Mouse (Mus musculus) cerebellum, postnatal 36 days (tissue): ENCODE measurements around the gene Rbfox1.

Experiments used
- DNase-seq, 2 experiments: peaks; one replicate each; pipeline ENCODE4 v3.0.0; 2021 to 2022; ENCODE audit warnings: mixed read lengths in 2 of 2

The Rbfox1 gene

GRCm38 (mm10) chr16:7159827-7160217 is 1274.7 kb downstream of the Rbfox1 start:
- no peak for DNase-seq

GRCm38 (mm10) chr16:7162168-7162567 is 1277.0 kb downstream of the Rbfox1 start:
- DNase-seq: no peak

DNA sequence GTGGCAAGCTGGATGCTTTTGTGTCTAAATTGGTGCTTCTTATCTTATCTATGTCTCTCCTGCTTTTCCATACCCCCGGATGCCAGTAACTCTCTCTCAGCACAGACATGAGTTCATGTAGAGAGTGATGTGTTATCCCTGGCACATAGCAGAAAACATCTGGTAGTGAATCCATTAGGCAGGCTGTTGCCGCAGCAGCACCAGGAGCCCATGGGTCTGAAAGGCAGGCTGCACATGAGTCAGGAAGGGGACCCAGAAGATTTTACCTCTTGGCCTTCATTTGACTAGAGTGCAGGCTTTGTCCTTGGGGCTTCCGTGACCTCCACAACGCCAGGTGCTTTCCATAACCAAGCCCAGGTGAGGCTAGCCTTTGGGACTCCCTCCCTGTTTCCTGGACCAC is 1278.5 kb downstream of the Rbfox1 start:
- no peak for DNase-seq

- no peak for DNase-seq
Observed at GRCm38 (mm10) chr16:7164153-7164737, 1279.1 kb downstream of the Rbfox1 start.

- no peak for DNase-seq
Observed at GRCm38 (mm10) chr16:7175960-7176359, 1290.8 kb downstream of the Rbfox1 start.

GRCm38 (mm10) chr16:7187788-7188187 is 1302.6 kb downstream of the Rbfox1 start:
- DNase-seq: peak; percentile 68 to 76

- DNase-seq: no peak
Observed at GRCm38 (mm10) chr16:7193535-7193934, 1308.4 kb downstream of the Rbfox1 start.

DNA sequence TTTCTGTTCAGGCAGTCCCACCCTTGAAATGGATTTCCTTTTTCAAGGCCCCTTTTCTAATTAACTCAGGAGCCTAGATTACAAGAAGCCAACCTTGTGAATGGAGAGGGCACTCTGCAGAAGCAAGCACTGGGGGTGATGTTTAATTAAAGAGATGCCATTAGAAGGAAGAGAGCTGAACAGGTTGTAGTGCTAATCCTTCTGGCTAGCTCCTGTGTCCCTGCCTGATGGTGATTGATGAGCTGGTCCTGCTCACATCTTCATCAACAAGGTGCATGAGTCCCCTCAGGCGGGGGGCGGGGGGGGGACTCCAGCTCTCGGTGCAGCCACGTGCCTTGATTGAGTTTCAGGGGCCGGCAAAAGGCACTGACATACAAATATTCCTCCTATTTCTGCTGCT is 1312.8 kb downstream of the Rbfox1 start:
- no peak for DNase-seq

- peak; percentile 54 to 58 for DNase-seq
Observed at GRCm38 (mm10) chr16:7200239-7200638, 1315.1 kb downstream of the Rbfox1 start.

- DNase-seq: no peak
Observed at GRCm38 (mm10) chr16:7201816-7202215, 1316.7 kb downstream of the Rbfox1 start.

DNA sequence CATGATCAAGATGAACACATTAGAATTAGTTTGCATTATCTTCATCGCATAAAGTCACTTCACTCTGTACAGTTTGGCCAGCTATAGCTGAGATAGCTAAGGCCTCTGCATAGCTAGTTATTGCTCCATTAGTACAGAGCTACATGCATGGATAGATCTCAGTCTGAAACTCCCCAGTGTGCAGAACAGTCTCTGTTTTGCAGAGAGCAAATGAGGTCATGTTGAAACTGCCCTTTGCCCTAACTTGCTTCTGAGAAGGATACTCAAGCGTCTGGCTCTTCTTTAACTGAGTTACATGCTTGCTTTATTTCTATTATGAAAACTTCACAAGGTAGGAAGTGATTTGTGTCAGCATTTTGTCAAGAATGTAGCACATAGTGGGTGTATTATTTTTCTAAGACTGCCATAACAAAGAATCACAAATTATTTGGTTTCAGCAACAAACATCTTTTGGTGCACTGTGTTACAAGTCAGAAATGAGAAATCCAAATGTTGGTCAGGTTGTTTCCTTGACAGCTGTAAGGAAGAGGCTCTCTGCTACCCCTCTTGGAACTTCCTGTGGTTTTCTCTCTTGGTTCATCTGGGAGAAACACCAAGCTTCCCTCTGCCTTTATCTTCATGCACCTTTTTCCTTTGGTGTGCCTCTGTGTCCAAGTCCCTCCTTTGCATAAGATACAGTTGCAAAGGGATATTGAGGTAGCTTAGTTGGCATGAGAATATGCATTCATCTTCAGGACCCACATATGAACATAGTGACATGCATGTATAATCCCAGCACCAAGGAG is 1321.2 kb downstream of the Rbfox1 start:
- DNase-seq: no peak

GRCm38 (mm10) chr16:7207599-7207998 is 1322.4 kb downstream of the Rbfox1 start:
- no peak for DNase-seq

GRCm38 (mm10) chr16:7212756-7213155 is 1327.6 kb downstream of the Rbfox1 start:
- no peak for DNase-seq

DNA sequence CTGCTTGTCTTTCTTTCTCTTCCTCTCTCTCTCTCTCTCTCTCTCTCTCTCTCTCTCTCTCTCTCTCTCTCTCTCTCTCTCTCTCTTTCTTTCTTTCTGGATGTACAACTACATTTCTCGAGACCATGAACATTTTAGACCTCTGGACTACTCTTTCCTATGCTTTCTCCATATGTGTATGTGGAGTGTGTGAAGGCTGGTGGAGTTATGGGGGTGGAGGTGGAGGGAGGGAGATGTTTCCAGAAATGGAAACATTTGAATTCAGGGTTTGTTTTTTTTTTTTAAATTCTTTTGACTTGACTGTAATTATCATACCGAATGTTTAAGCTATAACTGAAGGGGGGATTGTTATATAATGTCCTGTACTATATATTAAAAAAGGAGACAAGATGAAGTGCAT is 1338.1 kb downstream of the Rbfox1 start:
- no peak for DNase-seq

DNA sequence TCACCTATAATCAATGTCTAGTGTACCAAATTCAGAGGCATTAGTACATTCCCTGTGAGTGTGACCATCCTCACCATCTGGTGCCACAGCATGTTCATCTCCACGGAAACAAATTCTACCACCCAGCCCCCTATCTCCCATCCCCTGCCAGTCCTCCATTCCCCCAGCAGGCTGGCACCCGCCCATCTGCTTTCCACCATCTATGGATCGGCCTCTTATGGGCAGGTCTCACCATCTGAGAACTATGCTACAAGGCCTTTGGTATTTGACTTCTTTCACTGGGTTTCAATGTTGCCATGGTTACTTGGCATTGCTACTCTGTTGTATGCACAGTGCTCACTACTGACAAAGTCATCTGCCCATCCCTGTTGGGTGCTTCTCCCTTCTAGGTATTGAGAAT is 1340.8 kb downstream of the Rbfox1 start:
- DNase-seq: peak; percentile 61 to 74

- peak; percentile 32 to 34 for DNase-seq
Observed at GRCm38 (mm10) chr16:7228246-7228645, 1343.1 kb downstream of the Rbfox1 start.

DNA sequence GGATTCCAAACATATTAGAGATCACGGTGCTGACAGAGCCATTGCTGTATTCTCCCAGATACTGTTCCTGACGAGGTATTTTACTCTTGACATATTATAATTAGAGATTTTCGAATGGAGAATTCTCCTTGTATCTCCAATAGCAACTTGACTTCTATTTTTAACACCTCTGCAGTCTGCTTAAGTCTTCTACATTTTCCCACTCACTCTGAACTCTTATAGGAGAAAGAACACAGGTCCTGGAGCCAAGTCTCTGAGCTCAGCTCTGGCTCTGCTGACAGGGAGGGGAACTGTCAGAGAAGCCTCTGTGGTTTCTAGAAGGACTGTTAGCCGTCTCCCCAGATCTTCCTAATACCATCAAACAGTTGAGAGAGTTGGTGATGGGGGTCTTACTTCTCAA is 1344.1 kb downstream of the Rbfox1 start:
- DNase-seq: no peak

DNA sequence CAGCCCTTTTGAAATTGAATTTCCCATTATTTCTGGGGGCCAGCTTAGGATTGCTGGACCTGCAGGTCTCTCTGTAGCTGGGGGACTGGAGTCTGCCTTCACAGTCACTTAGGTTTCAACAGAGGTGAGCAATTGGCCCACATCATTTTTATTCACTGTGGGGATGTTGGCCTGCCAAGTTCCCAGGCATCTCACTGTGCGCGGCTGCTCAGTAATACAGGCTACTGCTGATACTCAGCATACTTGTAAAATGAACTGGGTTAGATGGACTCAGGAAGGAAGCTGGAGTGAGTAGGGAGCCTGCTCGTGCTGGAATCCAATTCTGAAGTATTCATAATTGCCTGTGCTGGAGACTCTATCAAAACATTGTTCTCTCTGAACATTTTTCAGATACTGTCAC is 1356.5 kb downstream of the Rbfox1 start:
- DNase-seq: peak; percentile 50 to 56

DNA sequence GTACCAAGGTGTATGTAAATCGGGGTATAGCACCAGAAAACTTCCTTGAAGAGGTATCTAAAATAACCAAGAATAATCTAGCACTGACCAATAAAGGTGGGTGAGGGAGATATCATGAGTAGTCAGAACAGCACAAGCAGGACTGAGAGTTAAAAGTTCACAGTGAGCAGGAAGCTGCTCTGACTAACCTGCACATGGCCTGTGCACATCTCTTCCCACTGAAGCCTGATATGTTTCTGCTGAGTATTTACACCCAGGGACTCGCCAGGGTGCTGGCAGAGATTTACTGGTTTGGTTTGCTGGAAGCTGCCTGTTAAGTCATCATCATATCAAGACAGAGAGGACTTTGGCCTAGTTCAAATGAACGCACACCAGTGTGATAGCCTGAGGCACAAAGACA is 1357.3 kb downstream of the Rbfox1 start:
- DNase-seq: no peak

- no peak for DNase-seq
Observed at GRCm38 (mm10) chr16:7244382-7244781, 1359.2 kb downstream of the Rbfox1 start.

- no peak for DNase-seq
Observed at GRCm38 (mm10) chr16:7251696-7252095, 1366.5 kb downstream of the Rbfox1 start.

DNA sequence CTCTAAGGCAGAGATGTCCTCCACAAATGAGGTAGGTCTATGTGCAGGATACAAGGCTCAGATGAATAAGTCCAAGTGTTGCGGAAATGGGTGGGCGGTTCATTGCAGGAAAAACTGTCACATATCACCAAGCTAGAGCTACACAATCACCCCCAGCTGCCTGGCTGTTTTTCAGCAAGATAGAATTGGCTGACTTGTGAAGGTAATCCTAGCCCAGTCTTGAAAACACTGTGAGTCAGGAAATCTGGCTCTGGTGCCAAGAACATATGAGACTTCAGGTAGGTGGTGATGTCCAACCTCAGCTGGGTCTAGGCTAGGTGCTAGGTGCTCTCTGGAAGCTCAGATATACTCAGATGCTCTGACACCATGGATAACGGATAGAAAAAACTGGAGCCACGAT is 1372.2 kb downstream of the Rbfox1 start:
- DNase-seq: peak in 1 of 2 experiments; percentile 28

- DNase-seq: no peak
Observed at GRCm38 (mm10) chr16:7263261-7263660, 1378.1 kb downstream of the Rbfox1 start.

- no peak for DNase-seq
Observed at GRCm38 (mm10) chr16:7265715-7266114, 1380.6 kb downstream of the Rbfox1 start.

DNA sequence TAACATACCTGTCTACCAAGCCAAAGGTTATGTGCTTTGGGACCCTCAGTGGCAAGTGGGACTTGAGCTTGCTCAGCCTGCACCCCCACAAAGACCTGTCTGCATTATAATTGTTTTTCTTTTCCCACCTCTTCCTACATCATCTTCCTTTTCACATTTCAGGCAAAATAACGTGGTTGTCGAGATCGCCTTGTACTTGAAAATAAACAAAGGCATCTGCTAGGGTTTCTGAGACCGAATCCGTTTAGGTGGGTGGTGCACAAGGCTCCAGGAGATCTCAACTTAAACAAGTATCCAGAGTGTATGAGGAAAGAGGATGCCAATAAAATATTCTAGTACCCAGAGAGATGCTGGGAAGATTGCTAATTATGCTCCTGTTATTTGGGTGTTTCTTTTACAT is 1390.3 kb downstream of the Rbfox1 start:
- no peak for DNase-seq
